Mouse (Mus musculus) embryo, embryonic 11.5 days (tissue): ENCODE data around the gene Slc25a47.

ENCODE experiments used
- DNase-seq: peaks from one replicate; pipeline ENCODE4 v3.0.0-alpha.2; 2012; ENCODE audit warnings: low read depth, low spot score

Slc25a47 gene

DNA sequence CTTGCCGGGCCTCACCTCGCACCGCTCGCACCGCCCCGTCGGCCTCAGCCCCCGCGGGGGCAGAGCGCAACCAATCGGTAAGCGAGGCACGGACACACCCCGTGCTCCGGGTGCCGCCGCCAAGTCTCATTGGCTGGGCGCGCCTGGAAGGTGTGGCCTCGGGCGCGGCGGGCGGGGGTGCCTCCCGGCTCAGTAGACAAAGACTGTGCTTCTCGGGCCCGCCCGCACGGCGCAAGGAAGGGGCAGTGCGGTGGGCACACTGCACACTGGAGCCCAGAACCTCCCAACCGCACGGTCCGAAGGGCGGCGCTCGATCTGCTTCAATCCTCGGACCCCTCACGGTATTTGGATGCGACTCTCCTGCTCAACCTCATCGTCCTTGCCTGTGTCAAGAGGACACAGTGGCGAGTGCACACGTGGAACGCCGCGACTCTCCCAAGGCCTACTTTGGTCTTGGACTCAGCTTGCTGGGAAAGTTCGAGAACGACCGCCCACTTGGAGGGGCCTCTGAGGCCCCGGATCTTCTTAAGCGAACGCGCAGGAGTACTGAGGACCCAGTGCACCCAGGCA is at the start of gene Slc25a47, which contains the start of gene Slc25a29:
Gene Slc25a47 (plus strand): TSS at position 207 of the 570 bp plus-strand sequence.
Gene Slc25a29 (minus strand): TSS at position 44 of the 570 bp plus-strand sequence.
- DNase-seq: peak; percentile 92

DNA sequence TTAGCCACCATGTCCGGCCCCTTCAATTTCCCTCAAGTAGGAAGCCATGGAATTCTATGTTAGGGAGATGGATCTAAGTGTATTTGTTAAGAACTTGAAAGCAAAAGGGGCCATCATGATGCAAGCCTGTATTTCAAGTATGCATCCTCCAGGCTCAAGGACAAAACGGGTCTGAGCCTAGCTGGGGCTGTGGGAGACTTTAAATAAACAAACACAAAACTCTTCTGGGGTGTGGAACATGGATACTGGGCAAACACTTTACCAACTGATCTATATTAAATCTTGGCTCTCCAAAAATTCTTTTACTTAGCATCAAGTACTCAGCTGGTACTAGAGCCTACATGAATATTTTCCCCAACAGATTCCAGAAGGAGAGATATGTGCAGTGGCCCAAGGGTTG is 48.5 kb upstream of the Slc25a47 start:
- no peak for DNase-seq

DNA sequence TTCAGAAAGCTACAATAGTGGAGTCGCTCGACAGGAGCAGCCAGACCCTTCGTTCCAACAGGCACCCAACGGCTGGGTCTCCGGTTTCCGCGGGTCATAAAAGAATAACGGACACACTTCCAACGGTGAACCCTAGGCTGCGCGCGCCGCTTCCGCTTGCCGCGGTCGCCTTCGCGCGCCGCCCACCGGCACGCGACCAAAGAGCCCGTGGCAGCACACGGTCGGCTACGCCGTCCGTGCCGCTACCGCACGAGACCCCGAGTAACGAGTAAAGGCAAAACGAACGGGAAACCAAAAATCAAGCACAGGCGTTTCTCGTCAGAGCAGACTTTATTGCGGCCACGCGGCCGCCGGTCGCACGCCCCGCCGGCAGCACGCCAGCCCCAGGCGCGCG is 43.7 kb upstream of the Slc25a47 start:
- DNase-seq: peak; percentile 63

DNA sequence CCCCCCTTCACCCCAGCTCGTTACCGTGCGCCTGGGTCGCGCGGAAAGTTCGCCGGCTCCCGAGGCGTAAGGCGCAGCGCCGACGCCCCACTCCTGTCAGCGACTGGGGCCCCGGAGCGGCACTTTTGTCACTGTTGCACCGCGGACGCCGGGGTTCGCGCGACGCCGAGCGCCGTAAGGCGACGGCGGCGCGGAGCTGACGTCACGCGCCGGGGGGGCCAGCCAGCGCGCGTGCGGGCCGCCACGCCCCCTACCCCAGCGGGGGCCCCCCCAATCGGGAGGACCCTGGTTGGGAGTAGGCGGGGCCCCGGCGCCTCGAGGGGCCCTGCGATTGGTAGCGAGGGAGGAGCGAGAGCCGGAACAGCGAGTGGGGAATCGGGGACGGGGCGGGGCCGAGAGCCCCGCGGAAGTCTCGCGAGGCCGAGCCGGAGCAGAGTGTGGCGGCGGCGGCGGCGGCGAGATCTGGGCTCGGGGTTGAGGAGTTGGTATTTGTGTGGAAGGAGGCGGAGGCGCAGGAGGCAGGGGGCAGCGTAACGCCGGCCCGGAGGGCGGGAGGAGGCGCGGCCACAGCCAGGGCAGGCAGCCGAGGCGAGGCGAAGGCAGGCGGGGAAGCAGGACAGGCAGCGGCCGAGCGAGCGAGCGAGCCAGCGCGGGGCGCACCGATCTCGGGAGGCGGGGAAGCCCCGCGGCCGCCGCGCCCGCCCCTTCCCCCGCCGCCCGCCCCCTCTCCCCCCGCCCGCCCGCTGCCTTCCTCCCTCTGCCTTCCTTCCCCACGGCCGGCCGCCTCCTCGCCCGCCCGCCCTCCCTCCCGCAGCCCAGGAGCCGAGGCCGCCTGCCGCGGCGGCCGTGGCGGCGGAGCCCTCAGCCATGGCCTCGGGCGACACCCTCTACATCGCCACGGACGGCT is 43.0 kb upstream of the Slc25a47 start, which contains the start of gene Yy1:
Gene Yy1 (plus strand): TSS at position 428 of the 907 bp plus-strand sequence.
- DNase-seq: peak; percentile 98

DNA sequence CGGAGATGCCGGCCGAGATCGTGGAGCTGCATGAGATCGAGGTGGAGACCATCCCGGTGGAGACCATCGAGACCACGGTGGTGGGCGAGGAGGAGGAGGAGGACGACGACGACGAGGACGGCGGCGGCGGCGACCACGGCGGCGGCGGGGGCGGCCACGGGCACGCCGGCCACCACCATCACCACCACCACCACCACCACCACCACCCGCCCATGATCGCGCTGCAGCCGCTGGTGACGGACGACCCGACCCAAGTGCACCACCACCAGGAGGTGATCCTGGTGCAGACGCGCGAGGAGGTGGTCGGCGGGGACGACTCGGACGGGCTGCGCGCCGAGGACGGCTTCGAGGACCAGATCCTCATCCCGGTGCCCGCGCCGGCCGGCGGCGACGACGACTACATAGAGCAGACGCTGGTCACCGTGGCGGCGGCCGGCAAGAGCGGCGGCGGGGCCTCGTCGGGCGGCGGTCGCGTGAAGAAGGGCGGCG is 42.3 kb upstream of the Slc25a47 start:
- no peak for DNase-seq

DNA sequence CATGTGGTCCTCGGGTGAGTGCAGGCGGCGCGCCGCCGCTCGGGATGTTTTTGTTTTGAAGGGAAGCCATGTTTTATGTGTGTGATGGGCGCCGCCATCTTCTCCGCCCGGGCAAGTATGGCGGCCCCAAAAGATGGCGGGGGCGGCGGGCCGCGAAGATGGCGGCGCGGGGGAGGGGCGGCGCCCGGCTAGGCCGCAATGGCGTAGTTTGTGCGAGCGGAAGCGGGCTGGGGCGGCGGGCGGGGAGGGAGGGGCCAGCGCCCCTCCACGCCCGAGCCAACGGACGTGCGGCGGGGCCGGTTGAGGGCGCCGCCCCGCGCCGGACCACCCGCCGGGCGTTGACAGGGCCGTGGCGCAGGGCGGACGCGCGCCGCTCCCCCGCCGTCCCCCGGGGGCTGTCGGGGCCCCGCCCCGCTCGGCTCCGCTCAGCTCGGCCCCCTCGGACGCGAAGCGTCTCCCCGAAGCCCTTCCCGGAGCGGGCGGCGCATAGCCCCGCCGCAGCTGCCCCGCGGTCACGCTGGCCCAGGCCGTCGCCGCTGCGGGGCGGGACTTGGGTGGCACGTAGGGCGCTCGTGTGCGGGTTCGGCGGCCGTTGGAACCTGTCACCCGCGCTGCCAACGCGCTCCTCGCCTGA is 41.7 kb upstream of the Slc25a47 start:
- DNase-seq: peak; percentile 67

DNA sequence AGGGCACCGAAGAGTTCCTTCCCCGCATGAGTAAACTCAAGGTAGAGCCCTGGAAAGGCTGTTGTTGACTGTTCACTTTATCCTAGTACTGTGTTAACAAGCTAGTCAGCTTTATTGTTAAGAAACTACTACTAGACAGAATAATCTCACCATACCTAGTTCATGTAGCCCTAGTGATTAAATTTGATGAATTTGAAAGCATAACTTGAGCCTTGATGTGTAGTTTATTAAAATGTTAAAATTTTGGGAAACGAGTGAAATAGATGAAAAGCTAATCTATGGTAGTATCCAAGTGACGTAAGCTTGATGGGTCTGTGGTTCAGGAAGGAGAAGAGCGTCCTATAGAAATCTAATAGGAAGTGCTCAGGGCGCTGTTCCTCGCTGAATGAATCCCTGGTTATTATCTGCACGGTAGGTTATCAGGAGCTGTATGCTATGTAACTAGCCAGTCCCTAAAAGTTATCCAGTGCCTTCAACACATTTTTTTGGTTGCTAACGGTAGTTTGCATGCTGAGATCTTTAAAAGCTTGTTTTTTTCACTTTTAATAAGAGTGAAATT is 40.8 kb upstream of the Slc25a47 start:
- DNase-seq: no peak

DNA sequence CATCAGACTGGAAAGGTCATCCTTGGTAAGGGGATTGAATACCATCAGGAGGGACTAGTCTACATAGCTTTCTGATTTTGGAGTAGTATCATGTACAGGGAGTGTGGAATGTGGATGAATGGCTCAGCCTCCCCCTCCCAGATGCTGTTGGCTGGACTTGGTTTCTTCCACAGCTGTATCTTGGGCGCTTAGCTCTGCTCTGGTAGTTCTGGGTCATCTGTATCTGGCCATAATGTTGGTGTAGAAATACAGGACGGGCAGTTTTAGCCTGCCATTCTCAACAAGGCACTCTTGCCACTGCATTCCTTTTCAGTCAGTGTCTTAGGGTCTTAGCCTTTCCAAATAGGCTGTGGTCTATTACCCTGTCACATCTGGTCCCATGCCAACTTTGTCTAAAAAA is 34.2 kb upstream of the Slc25a47 start:
- no peak for DNase-seq

DNA sequence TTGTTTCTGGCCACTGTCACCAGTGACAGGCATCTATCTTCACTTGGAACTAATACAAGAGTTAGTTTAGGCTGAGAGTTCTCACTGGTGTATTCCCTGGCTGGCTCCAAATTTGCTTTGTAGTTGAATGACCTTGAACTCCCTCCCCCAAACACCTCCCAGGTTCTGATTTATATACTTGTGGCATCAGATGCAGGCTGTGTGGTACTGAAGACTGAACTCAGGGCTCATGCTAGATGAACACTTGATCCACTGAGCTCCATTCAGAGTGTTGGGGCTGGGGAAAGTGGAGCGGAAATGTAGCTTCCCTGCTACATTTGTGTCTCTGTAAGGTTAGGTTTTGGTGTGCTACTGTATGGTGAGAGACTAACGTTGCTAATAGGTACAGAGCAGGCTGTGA is 31.5 kb upstream of the Slc25a47 start:
- no peak for DNase-seq

DNA sequence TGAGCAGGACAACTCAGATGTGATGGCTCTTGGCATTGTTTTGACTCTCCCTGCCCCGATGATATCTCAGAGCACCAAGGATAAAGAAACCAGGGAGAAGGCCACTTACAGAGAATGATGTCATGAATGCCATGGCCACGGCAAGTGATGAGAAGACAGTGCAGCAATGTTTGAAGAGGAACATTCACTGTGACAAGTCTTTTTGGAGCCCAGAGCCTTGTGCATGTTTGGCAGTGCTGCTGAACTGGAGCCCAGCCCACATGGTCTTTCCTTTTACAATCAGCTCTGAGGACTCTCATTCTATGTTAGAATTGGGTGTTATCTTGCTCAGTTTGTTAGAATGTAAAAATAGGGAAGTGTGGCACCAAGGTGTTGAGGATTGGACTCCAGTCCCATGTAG is 27.4 kb upstream of the Slc25a47 start:
- DNase-seq: no peak

DNA sequence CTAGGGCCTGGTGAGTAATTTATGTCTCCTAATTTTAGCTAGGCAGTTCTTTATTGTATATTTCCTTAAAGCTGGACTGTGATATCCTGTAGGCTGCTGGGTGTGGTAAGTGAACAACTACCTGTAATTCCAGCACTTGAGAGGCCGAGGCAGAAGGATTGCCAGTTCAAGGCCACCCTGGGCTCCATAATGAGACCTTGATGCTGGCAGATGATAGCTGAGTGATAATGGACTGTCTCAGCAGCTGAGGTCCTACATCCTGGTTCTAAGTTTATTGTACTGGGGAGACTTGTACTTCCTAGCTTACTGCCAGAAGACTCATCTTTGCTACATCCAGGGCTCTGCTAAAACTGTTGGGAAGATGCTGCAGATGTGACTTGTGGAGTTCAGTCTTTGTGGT is 26.1 kb upstream of the Slc25a47 start:
- DNase-seq: no peak

DNA sequence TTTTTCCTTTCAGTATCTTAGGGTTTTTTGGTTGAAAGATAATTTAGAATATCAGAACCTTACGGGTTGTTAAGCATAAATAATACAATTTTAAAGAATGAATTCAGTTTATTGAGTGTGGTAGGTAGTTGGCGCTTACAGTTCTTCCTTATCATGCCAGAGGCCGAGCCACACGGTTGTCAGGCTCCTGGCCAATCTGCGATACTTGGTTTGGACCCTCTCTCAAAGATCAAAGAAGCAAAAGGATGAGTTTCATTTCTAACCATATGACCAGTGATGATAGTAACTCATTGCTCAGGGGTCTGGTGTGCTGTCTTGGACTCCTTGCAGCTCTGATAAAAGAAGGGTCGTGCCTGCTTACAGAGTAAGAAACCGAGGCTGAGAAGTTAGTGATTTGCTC is 25.5 kb upstream of the Slc25a47 start:
- no peak for DNase-seq

DNA sequence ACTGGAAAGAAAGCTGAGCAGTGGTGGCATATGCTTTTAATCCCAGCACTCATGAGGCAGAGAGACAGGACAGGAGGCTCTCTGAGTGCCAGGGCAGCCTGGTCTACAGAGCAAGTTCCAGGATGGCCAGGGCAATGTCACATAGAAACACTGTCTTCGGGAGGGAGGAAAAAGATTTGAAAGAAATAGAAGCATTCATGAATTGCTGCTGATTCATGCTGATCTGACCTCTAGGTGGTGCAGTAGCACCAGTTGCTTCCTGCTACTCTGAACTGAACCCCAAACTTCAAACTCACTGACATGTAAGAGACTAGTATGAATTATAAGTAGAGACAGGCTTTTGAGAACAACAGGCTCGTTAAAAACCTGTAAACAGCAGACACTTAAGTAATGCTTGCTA is 24.7 kb upstream of the Slc25a47 start:
- DNase-seq: no peak

DNA sequence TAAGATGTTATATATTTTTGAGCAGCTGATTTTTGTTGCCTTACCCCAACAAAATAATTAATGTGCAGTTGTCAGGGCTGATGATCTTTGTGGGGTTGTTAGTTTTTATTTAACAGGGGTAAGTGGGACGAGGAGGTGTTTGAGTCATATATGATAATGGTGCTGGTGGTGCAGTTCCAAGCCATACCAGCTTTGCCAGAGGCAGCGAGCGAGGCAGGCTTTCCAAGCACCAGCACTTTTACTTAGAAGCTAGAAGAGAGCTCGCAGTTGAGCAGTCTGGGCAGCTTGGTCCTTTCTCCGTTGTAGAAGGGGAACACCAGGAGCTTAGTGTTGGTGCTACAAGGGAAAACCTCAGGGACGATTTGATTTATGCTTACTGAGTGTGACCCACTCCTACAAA is 23.4 kb upstream of the Slc25a47 start:
- DNase-seq: no peak

DNA sequence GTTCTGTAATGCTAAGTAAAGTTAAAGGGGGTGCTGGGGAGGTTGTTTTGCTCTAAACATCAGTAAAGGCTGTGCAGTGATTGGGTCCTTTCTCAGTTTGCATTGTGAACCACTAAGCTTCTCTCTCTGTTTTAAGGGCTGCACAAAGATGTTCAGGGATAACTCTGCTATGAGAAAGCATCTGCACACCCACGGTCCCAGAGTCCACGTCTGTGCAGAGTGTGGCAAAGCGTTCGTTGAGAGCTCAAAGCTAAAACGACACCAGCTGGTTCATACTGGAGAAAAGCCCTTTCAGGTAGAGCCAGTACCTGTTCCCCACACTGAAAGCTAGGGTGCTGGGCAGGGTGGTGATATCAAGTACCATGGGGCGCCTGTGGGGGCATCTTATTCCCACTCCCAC is 21.4 kb upstream of the Slc25a47 start:
- no peak for DNase-seq

DNA sequence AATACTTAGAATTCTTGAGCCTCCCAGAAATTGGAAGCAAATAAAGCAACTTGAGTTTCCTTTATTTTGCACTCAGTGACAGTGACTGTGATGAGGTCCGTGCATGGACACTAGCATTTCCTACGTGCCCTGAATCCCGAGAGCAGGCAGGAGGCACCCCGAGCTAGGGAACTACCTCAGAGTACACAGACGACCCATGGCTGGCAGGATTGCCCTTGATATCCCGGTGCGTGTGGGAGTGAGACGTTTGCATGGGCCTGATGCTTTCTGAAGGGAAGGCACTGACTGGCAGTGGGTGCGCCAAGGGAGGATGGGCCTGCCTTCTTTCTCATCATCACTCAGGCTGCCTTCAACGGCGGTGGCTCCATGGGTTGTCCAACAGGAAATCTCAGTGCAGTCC is 19.3 kb upstream of the Slc25a47 start:
- no peak for DNase-seq

DNA sequence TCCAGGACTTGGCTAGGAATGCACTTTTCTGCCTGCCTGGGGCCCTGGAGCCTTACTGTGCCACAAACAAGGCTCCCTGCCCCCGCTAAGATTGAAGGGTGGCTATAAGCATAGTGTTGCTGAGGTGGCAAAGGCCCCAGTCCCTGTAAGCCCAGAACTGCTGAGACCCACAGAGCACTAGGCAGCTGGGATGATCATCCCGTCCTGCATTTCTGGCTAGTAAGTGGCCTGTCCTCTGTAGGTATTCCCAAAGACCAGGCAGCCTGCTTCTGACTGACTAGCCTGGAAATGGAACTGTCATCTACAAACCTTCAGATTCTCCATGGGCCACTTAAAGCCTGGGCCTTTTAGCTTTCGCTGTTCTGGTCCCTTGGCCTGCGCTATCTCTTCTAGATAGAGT is 15.4 kb upstream of the Slc25a47 start:
- DNase-seq: no peak

DNA sequence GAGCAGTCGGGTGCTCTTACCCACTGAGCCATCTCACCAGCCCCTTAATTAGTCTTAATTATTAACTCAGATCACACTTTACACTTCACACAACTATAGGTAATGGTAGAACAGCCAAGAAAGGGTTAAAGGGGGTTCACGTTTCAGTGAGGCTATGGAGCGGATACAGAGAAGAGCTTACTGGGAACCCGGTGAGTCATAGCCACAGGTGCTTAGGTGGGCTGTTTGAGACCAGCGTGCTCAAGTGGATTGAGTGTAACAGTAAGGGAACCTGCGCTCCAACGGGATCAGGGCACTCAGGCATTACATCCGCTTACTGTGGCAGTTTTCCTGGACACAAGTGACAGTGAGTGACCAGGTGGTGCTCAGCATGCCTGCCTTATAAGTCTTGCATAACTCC is 12.8 kb upstream of the Slc25a47 start:
- no peak for DNase-seq

DNA sequence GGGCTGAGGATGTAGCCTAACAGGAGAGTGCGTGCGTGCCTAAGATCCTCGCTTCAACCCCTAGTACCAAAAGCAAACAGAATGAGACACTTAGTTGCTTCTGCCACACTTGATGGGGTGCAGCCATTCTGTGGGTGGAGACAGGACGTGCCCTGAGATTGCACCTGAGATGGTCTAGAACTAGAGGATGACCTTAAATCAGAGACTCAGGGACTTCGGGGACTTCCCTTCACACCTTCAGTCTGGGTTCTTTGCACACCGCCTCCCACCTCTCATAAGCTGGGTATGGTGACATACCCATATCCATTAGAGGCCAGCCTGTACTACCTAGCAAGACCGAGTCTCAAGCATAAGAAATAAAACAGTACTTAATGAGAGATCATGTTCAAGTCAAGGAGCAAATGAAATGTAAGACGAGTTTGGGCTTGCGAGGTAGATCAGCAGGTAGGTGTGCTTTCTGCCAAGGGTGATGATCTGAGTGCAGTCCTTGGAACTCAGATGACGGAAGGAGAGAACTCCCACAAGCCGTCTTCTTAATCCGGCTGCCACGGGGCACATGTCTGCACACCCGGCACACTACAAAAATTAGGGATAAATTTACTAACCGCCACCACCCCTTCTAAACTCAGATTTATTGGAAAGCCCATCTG is 11.5 kb upstream of the Slc25a47 start:
- no peak for DNase-seq

DNA sequence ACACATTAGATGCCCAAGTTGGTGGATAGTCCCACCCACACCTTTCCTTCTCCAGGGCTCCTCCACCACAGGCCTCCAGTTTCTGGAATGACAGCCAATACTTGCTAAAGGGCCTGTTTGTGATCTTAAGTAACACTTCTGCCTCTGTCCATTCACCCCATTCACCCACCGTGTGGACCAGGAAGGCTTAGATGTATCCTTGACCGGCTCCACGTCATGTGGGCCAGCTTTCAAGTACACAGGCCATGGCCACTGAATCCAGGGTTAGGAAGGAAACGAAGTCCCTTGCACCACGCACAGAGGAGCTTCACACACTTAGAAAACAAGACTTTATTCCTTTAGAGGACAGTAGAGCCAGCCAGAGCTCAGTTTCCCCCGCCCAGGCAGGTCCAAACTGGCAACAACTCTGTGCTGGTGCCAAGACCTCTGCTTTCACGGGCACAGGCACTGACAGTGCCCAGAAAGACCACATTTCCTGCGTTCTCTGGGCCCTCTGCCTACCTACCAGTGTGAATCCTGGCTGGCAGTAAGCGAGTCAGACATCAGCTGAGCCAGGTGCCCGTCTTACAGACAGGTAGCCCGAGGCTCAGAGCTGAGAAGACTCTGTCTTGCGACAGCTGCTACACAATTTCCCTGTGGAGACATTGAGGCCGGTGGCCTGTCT is 10.2 kb upstream of the Slc25a47 start:
- DNase-seq: no peak
